Mouse (Mus musculus) stomach, postnatal 0 days (tissue): Measurements from ENCODE around the gene Kctd4. TPM values are rescaled to one million over a fixed set of nuclear protein-coding genes. Genes with fewer than 3 reads are reported as not detected.

Experiments
- ATAC-seq: fragments of 200-750 bp; cut with Nextera tagmentation; 2 replicates; pipeline ENCODE4 v1.8.0; 2017; ENCODE audit not compliant: low FRiP score, low TSS enrichment
- DNase-seq: peaks from one replicate; pipeline ENCODE4 v3.0.0-alpha.2; 2016; ENCODE audit warnings: low spot score
- H3K27ac ChIP-seq: fragments of 300-500 bp; sonication (generic); replicated peaks from 2 replicates; pipeline ENCODE4 v1.5.1; 2014; ENCODE audit warnings: mild to moderate bottlenecking, control low read depth
- H3K27me3 ChIP-seq: fragments of 300-500 bp; sonication (generic); 2 replicates; pipeline ENCODE4 v1.6.1; 2014; ENCODE audit warnings: low read length; ENCODE audit not compliant: control insufficient read depth, insufficient read depth
- H3K36me3 ChIP-seq: fragments of 300-500 bp; sonication (generic); 2 replicates; pipeline ENCODE4 v1.6.1; 2014; ENCODE audit warnings: low read length, mixed read lengths; ENCODE audit not compliant: control insufficient read depth, insufficient read depth
- H3K4me1 ChIP-seq: fragments of 300-500 bp; sonication (generic); replicated peaks from 2 replicates; pipeline ENCODE4 v1.6.1; 2014; ENCODE audit warnings: antibody characterized with exemption; ENCODE audit not compliant: control insufficient read depth, insufficient read depth
- H3K4me2 ChIP-seq: fragments of 300-500 bp; sonication (generic); replicated peaks from 2 replicates; pipeline ENCODE4 v1.6.1; 2014; ENCODE audit warnings: low read depth, mild to moderate bottlenecking, control low read depth, moderate library complexity
- H3K4me3 ChIP-seq: fragments of 300-500 bp; sonication (generic); 2 replicates; pipeline ENCODE4 v1.5.1; 2014; ENCODE audit warnings: low read depth, low read length, control low read depth
- H3K9ac ChIP-seq: fragments of 300-500 bp; sonication (generic); 2 replicates; pipeline ENCODE4 v1.6.1; 2014; ENCODE audit warnings: mild to moderate bottlenecking, low read length, control low read depth, mixed read lengths
- H3K9me3 ChIP-seq: fragments of 300-500 bp; sonication (generic); 2 replicates; pipeline ENCODE4 v1.6.1; 2016; ENCODE audit warnings: low read length; ENCODE audit not compliant: control insufficient read depth
- CTCF ChIP-seq: IDR thresholded peaks from 2 replicates; pipeline ENCODE4 v1.5.1; 2016; ENCODE audit warnings: antibody characterized with exemption, low read depth, mild to moderate bottlenecking, moderate library complexity
- EP300 ChIP-seq: optimal IDR thresholded peaks from 2 replicates; pipeline ENCODE3; 2016; ENCODE audit warnings: antibody characterized with exemption
- WGBS: fragments of 180-500 bp; shearing (Covaris S2); extraction: QIAGEN DNeasy Blood & Tissue Kit; methylation state at CpG from one replicate; pipeline ENCODE4 v1.1.7; 2014; 5-methylcytosine and 5-hydroxymethylcytosine counted together
- polyA plus RNA-seq: library from polyadenylated mRNA; unstranded; fragments of >200 nt; fragmentation: Nextera tagmentation; extraction: Ambion mirVana; gene quantifications from 2 replicates; pipeline ENCODE4 v1.2.1, GENCODE M21; 2015

Kctd4 gene
- polyA plus RNA-seq, 1 experiment from 2014 or later: 10.4 TPM

GRCm38 (mm10) chr14:76010102-76011061 is 55.6 kb downstream of the Kctd4 start, which contains the start of gene Gtf2f2:
TSS of gene Gtf2f2 (minus strand) at chr14:76010865.
- DNase-seq (peak; percentile 96), ATAC-seq (peak; percentile 94)
- Histone ChIP-seq H3K4me2 (peak within 1 kb of the TSS; percentile 80), H3K27ac (peak within 1 kb of the TSS; percentile 89), H3K4me3 (peak within 1 kb of the TSS; percentile 88), H3K4me1 (no peaks in the 10 kb centered on the region), H3K9ac (peak within 1 kb of the TSS; percentile 87), H3K27me3 (no peaks in the 10 kb centered on the region), H3K9me3 (no peaks in the 10 kb centered on the region), H3K36me3 (no peaks in the 10 kb centered on the region)
- WGBS: 1% methylated on average over 67 of the region's 67 CpGs
- no peak for TF ChIP-seq EP300

- WGBS: 33% methylated on average over 7 of the region's 7 CpGs
- H3K27me3 ChIP-seq: no peaks in the 10 kb centered on the region
- H3K27ac ChIP-seq: no peak overlapping the region
- DNase-seq (no peak), ATAC-seq (0 out of 2 replicates have a peak, but pooled peaks have one; percentile 10)
- H3K4me2 ChIP-seq: peak overlapping the region; percentile 80
- no peaks in the 10 kb centered on the region for H3K9me3 ChIP-seq
- no peaks in the 10 kb centered on the region for H3K36me3 ChIP-seq
- TF ChIP-seq CTCF: no peak
- TF ChIP-seq EP300: no peak
- H3K9ac ChIP-seq: no peak overlapping the region
- H3K4me3 ChIP-seq: peak overlapping the region; percentile 88
- no peaks in the 10 kb centered on the region for H3K4me1 ChIP-seq
These were observed 56.3 kb downstream of the Kctd4 start for GRCm38 (mm10) chr14:76011062-76011457.

GRCm38 (mm10) chr14:76014331-76014730 is 59.5 kb downstream of the Kctd4 start:
- TF ChIP-seq CTCF (no peak), EP300 (no peak)
- 33% methylated on average over 2 of the region's 2 CpGs for WGBS
- ATAC-seq (no peak), DNase-seq (no peak)
- no peaks in the 10 kb centered on the region for H3K9me3 ChIP-seq
- H3K4me1 ChIP-seq: no peaks in the 10 kb centered on the region
- no peak overlapping the region for H3K9ac ChIP-seq
- no peak overlapping the region for H3K4me3 ChIP-seq
- H3K27ac ChIP-seq: no peak overlapping the region
- no peaks in the 10 kb centered on the region for H3K27me3 ChIP-seq
- H3K4me2 ChIP-seq: no peak overlapping the region
- no peaks in the 10 kb centered on the region for H3K36me3 ChIP-seq

Other genes starting within 250 kb of the Kctd4 start
- gene Cog3, start 200.5 kb upstream of the Kctd4 start, polyA plus RNA-seq: 11.3 and 11.4 TPM in 2 replicates
- gene Slc25a30, start 168.0 kb upstream of the Kctd4 start, polyA plus RNA-seq: 1.3 and 1.5 TPM in 2 replicates
- 1,101 and 1,127 TPM in 2 replicates for gene Tpt1, start 109.9 kb upstream of the Kctd4 start, polyA plus RNA-seq
- 34.9 and 36.8 TPM in 2 replicates for gene Gtf2f2, start 55.9 kb downstream of the Kctd4 start, polyA plus RNA-seq
- 6.3 and 6.4 TPM in 2 replicates for gene Gpalpp1, start 155.8 kb downstream of the Kctd4 start, polyA plus RNA-seq
- gene Nufip1, start 155.9 kb downstream of the Kctd4 start, polyA plus RNA-seq: 7.2 and 7.3 TPM in 2 replicates